Mouse (Mus musculus) layer of hippocampus, adult 9-10 months (tissue): ENCODE data around the gene Gtf2ird1.
"Not testable (repeated sequence)": the region's sequence is repeated elsewhere in the genome, so short reads cannot be mapped to it uniquely, and the experiment has no call there.

Source experiments
- DNase-seq: peaks from one replicate; pipeline ENCODE4 v3.0.0; 2022; ENCODE audit warnings: low spot score

Gene Gtf2ird1

GRCm38 (mm10) chr5:134410307-134410836 lies 46.1 kb downstream of the Gtf2ird1 start:
- no peak for DNase-seq

DNA sequence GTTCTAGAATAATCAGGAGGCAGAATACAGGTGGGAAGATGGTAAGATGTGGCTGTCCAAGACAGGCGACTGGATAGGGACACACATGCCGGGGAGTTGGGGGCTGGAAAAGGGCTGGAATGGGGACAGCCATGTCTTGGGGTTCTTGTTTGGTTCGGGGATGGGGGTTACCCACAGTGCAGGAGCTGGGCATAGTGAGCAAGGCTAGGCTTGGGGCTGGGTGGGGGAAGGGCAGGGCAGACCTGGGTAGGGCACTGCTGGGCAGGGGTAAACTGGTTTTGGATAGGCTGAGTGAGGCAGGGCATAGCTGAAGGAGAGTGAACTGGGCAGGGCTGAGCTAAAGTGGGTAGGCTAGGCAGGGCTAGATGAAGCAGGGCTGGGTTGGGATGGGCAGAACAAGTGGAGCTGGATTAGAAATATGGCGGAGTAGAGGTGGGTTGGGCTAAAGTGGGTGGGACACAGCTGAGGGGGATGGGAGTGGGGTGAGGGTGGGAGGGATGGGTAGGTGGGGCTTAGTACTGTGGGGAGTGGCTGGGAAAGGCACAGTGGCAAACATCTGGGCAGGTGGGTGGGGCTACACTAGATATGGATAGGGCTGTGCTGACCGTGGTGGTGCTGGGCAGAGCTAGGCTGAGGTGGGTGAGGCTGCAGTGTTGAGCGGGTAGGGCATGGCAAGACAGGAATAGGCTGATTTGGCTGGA lies 46.8 kb downstream of the Gtf2ird1 start:
- DNase-seq = no peak

- DNase-seq = no peak
These were observed 48.4 kb downstream of the Gtf2ird1 start for GRCm38 (mm10) chr5:134408119-134408518.

DNA sequence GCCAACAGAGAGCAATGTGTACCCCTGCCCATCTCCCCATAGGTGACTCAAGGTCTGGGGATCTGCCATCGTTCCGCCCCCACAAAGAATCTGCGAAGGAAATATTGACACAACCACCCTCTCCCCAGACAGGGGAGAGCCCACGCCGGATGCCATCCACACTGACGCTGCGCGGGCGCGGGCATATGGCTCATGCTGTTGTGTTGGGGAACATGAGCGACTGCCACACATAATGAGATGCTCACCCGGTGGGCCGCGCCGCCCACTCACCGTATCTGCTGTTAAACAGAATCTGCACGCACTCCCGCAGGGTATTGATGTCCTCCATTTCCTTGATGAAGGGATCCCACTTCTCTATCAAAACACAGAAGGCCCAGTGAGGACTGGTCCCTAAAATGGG lies 54.7 kb downstream of the Gtf2ird1 start:
- DNase-seq = peak; percentile 37

DNA sequence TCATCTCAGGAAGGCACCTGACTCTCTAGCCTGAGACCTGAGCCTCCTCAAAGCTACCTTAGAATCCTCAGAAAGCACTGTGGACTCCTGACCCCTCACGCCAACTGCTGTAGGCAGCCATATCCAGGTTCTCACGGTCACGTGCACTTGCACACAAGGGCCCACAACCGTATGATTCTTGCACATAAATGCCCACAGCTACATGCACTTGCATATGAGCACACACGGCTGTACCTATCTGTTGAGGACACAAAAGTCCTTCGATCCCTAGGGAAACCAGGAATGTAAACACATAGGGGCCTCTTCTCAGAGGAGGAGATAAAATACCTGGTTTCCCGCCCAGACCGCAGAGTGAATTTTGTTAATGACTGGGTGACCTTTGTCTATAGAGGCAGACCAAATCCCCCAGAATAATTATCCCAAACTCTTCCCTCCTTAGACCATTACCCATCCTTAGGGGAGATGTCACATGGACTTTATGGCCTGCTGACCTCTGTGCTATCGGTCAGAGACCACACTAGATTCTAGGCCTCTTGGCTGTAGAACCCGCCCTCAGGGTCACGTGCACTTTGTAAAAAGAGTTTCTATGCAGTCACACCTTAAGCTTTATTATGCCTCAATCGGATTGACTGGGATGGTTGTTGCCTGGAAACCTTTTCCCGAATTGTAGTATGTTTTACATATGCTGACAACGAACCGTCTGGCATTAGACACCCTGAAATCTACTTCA lies 58.9 kb downstream of the Gtf2ird1 start:
- DNase-seq = no peak

DNA sequence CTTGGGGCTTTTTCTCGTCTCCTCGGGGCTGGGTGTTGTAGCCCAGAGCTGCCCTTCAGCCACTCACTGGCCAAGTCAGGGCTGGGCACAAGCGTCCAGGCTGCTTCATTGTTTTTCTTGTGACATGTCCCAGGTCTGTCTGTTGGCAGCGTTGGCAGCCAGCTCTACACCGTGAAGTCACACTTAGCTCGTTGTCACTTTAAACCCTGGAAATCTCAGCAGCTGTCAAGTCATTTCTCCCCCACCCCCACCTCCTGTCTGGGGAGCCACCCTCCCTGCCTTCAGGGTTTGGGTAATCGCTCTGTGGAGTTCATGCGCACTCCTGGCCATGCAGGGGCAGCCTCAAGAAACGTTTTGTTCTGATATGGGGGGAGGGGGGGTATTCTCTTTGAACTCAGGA lies 60.0 kb downstream of the Gtf2ird1 start:
- DNase-seq = no peak

GRCm38 (mm10) chr5:134394624-134395023 lies 61.9 kb downstream of the Gtf2ird1 start:
- no peak for DNase-seq

- no peak for DNase-seq
These were observed 62.9 kb downstream of the Gtf2ird1 start for GRCm38 (mm10) chr5:134393624-134394023.

DNA sequence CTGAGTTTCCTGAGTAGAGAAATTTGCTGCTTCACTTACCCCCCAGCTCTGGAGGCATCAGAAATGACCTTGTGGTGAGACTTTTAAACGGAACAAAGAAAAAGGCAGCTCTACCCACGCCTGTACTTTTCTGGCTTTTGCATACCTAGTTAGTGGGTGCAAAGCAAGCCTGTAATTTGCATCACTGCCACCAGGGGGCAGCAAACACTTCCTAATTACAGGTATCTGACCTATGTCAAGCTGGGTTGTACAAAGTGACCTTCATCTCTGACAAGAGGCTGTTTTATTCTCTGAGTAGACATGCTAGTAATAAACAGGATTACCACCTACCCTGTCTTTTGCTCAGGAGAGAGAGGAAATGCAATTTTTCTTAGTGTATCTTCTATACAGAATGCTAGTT lies 71.4 kb downstream of the Gtf2ird1 start:
- peak; percentile 53 for DNase-seq

DNA sequence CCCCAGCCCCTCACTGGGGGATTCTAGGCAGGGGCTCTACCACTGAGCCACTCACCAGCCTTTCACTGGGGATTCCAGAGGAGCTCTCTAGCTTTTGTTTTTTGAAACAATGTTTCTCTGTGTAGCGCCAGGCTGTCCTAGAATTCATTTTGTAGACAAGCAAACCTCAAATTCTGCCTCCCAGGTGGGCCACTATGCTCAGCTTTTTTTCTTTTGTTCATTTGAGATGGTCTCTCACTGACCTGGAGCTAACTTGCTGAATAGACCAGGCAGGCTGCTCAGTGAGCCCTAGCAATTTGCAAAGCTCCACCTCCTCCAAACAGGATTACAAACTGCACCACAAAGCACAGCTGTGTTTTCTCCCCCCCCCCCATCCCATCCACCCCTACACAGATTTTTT lies 81.3 kb downstream of the Gtf2ird1 start:
- DNase-seq = no peak

DNA sequence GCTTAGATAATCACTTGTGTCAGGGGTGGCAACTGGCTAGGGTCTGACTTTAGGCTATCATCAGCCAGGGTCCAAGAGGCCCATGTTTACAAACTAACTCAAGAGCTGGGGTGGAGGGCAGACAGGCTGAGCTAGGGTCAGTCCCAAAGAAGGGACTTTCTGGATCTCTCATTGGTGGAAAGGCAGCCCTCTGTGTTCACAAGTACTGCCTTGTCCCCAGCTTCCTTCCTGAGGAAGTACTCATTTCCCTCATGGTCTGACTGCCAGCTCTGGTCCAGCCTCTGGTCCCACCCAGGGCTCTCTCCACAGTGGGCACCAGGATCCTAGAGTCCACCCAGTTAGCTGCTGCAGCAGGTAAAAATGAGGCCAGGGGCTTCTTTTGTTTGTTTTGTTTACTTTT lies 82.0 kb downstream of the Gtf2ird1 start:
- no peak for DNase-seq

- DNase-seq = peak; percentile 62
These were observed 82.5 kb downstream of the Gtf2ird1 start for GRCm38 (mm10) chr5:134373912-134374488.

DNA sequence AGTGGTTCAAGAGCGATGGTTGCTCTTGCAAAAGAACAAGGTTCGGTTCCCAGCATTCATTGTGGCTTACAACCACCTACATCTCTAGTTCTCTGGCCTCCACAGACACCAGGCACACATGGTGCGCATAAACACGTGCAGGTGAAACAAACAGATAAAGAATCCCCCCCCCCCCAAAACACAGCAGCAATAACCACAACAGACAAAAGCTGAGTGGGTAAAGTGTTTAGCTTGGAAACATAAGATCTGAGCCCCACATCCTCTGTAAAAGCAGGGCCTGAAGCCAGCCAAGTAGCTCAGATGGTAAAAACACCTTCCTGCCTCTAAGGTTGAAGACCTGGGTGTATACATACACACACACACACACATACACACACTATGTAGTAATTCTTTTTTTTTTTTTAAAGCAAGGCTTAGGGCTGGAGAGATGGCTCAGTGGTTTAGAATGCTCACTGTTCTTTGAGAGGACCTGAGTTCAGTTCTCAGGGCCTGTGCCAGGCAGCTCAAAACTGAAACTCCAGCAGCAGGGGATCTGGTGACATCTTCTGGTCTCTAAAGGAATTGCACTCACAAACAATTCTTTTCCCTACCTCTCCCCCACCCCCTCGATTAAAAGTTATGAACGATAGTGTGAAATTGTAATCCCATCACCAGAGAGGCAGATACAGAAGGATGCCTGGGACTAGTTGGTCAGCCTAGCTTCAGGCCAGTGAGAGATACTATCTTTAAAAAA lies 83.4 kb downstream of the Gtf2ird1 start:
- DNase-seq = no peak

DNA sequence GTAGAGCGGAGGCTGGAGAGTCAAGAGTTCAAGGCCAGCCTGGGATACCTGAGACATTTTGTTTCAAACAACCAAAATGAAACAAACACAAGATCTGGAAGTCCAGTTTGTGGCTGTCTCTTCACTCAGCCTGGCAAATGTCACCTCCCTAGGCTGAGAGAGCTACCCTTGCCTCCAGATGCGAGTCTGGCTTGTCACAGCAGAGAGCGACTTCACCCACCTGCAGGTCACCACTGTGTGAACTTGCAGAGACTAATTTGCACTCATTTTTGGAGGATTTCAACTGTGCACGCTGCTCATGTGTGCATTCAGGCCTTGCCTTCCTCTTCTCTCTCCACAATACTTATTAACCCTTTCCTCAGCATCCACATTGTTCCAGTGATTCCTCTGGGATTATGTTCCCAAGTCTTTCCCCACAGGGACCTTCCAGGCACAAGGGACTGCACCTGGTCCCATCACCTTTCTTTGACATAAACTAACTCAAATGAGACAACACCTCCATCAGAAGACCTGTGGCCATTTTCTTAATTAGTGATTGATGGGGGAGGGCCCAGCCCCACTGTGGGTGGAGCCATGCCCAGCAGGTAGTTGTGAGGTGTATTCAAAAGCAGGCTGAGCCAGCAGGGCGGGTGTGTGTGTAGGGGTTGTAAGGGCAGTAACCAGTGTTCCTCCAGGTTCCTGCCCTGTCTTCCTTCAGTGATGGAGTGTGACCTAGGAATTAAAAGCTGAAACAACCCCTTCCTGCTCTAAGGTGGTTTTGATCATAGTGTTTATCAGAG lies 84.8 kb downstream of the Gtf2ird1 start:
- DNase-seq = no peak

- DNase-seq = no peak
These were observed 85.7 kb downstream of the Gtf2ird1 start for GRCm38 (mm10) chr5:134370831-134371230.

GRCm38 (mm10) chr5:134359101-134359500 lies 97.4 kb downstream of the Gtf2ird1 start:
- no peak for DNase-seq

- DNase-seq = not testable (repeated sequence)
These were observed 101.1 kb downstream of the Gtf2ird1 start for GRCm38 (mm10) chr5:134355372-134355771.

- no peak for DNase-seq
These were observed 103.4 kb downstream of the Gtf2ird1 start for GRCm38 (mm10) chr5:134353117-134353516.

DNA sequence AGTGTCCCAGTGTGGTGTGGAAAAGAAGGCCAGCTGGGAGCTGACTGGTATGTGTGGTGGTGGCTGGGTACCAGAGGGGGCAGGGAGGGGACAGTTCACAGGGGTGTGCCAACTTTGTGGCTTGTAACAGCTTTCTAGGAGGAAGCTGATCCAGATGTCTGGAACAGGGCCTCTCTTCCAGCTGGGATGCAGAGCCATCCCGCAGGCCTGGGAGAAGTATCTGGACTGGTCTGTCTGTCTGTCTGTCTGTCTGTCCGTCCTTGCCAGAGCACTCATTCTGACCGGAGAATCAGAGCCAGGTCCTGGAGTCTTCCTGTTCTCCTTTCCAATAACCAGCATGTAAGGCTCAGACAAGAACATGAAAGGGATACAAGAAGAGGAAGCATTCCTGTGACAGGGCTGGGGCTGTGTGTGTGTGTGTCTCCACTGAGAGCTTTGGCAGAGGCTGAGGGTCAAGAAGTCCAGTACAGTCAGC lies 104.0 kb downstream of the Gtf2ird1 start:
- DNase-seq = no peak

- no peak for DNase-seq
These were observed 105.9 kb downstream of the Gtf2ird1 start for GRCm38 (mm10) chr5:134350660-134351059.

DNA sequence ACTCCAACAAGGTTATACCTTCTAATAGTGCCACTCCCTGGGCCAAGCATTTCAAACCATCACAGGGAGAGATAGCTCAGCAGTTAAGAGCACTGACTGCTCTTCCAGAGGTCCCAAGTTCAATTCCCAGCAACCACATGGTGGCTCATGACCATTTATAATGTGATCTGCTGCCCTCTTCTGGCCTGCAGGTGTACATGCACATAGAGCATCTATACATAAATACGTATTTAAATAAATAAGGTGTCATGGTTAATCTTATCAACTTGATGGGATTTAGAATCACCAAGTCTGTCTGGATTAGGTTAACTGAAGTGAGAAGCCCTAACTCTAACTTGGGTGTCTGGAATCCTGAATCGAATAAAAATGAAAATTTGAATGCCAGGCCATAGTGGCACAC lies 109.5 kb downstream of the Gtf2ird1 start:
- DNase-seq = no peak
